Mouse (Mus musculus) spleen, adult 12 weeks (tissue): ENCODE measurements around the gene Top3b.
A peak's percentile ranks its signal among the peaks of the same experiment; 100 is the strongest.
"Not testable (repeated sequence)": the region's sequence is repeated elsewhere in the genome, so short reads cannot be mapped to it uniquely, and the experiment has no call there.

Experiments used
- DNase-seq: peaks from one replicate; pipeline ENCODE4 v3.0.0; 2022; ENCODE audit warnings: low spot score

Gene Top3b

GRCm38 (mm10) chr16:16897056-16897584 lies 26.6 kb downstream of the Top3b start:
- no peak for DNase-seq

DNA sequence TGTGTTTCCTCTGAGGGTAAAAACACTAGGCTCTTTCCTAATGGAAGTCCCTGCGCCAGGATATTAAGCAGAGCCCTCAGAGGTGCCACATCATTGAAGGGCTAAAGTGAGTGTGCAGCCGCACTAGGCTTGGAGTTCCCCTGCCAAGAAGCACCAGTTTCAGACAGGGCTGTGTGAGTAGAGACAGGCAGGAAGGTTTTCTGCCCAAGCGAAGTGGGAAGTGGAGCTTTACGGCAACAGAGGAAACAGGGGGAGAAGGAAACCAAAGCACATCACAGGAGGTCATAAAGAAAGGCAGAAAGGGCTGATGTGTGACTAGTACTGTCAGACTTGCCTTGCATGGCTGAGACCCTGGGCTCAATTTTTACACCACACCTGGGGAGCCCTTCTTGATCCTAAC lies 31.8 kb downstream of the Top3b start:
- no peak for DNase-seq

- no peak for DNase-seq
Observed at GRCm38 (mm10) chr16:16903188-16903587, 32.7 kb downstream of the Top3b start.

DNA sequence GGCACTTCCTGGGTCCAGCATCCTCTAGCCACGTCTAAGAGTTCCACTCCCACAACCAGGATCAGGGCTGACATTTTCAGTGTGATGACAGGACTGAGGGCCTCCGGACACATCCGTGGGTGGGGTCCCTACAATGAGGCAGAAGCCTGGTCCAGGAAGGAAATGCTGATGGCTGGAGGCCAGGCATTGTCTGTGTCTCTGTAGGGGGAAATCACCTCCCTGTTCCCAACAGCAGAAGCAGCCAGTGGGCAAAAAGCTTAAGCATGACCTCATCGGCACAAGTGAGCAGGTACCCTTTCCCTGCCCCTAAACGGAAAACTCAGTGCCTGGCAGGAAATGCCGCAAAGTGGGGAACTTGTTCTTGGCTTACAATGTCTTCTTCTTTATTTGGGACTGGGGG lies 37.3 kb downstream of the Top3b start:
- no peak for DNase-seq

GRCm38 (mm10) chr16:16911641-16912597 lies 41.4 kb downstream of the Top3b start:
- peak; percentile 39 for DNase-seq

- DNase-seq = no peak
Observed at GRCm38 (mm10) chr16:16913440-16913839, 42.9 kb downstream of the Top3b start.

DNA sequence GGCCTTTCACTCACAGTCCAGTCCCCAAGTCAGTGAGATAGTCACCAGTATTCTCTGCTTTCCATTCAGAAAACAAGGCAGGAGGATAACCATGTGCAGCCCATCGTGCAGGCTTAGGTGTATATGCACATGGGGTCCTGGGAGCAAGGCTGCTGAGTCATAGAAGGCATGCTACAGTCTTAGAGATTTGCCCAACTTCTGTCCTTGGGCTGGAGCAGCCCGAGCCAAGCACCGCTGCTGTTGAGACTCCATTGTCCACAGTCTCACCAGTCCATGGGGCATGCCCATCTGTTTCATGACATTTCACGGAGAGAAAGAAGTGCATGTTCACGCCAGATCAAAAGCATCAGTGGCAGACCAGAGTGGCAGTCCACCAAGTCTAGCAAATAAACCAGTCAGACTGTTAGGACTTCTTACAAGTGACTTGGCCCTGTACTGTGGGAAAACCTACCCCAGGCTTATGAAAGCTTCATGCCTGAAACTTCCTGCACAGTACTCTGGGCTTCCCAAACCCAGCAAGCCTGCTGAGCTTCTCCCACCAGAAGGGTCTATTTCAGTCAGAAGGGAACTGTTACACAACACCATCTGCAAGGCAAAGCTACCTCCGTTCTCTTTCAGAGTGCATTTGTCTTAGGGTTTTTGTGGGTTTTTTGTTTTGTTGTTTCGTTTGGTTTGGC lies 48.0 kb downstream of the Top3b start:
- DNase-seq = no peak

DNA sequence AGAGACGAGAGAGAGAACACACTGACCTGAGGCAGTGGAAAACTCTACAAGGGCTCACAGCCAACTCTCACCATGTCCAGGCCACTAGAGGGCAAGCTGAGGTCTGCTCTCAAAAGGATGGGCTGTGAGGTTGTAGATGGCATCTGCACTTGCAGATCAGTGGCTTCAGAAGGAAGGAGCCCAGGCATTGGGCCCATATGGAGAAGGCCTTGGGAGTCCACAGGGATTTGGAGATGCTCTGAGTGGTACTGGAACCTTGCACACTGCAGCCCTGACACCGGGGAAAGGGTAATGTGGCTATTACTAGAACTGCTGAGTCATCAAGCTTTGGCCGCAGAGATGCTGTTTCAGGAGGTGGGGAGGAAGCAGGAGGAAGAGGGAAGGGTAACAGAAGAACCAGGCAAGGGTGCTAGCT lies 50.5 kb downstream of the Top3b start:
- DNase-seq = no peak

DNA sequence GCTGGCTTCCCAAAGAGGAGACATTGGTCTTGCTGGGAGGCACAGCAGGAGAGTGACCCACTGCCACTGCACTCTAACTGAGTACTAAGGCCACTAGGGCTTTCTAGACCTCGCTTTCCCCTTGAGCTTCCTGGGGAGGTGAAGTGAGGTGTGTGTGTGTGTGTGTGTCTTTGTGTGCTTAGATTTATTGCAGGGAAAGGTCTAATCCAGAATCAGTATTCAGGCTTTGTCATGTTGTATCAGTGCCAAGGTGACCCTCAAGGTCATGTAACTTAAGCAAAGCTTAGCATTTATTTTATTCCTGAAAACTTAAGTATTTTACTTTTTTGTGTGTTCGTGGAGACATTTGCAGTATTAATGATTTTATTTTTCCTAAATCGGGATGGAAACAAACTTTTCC lies 53.9 kb downstream of the Top3b start:
- DNase-seq = no peak

DNA sequence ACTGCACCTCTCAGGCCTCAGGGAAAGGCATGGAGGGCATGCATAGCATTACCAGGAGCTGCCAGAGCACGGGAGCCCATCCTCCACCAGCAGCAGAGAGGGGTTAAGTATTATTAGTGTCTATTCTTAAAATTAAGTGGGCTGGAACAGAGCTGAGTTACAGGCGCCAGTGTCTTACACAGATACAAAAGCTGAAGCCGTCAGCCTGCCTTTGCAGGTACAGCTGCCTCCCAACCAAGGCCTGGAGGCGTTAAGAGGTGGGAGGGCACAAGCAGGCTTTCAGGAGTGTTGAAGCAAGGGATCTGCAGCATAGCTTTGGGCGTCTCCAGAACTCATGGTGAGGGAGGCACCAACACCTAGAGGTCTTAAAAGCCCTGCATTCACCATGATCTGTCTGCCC lies 56.0 kb downstream of the Top3b start:
- no peak for DNase-seq

DNA sequence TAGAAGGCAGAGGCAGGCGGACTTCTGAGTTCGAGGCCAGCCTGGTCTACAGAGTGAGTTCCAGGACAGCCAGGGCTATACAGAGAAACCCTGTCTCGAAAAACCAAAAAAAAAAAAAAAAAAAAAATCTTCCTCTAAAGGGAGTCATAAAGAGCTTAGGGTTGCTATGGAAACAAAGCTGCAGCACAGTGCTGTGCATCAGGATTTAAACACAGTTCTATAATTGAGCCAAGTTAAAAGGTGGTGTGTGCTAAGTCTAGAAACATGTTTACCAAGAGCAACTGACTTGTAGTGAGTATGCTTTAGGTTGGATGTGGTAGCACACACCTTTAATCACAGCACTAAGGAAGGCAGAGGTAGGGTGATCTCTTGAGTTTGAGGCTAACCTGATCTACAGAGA lies 58.4 kb downstream of the Top3b start:
- not testable (repeated sequence) for DNase-seq

DNA sequence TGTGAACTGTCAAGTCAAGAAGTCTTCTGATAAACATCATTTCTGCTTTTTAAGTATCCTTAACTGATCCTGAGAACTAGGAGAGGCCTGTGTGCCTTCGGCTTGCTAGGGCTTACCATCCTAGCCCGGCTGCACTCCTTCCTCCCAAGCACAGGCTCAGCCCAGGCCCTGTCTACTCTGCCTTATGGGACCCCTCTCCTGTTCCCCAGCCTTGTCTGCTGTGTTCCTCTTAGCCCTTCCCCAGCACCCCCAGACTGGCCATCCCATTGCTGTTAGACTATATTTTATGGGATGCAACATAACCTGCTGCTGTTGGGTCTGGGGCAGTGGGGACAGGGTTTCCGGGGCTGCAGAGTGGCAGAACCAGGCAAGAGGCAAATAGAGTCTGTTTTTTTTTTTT lies 59.8 kb downstream of the Top3b start:
- DNase-seq = no peak

- DNase-seq = no peak
Observed at GRCm38 (mm10) chr16:16930810-16931296, 60.3 kb downstream of the Top3b start.

- DNase-seq = no peak
Observed at GRCm38 (mm10) chr16:16939543-16939942, 69.0 kb downstream of the Top3b start.

DNA sequence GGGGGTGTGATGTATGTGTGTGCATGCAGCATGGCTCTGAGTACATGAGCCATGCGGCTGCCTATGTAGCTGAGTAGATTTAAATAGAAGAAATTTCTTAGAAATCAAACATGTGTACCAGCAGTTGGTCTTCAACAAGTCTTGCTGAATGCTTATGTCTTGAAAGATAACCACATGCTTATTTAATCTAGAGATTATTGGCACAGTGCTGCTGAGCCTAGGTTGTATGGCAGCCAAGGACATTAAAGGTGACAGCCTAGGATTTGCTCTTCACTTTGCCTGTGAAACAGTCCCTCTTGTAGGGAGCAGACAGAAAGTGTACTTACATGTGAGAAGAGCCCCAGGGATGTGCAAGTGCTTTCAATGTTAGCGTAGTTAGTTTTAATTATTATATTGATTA lies 70.5 kb downstream of the Top3b start:
- DNase-seq = no peak
